12 mouse cellular contexts compared by ENCODE assay signal in the genomic region with DNA sequence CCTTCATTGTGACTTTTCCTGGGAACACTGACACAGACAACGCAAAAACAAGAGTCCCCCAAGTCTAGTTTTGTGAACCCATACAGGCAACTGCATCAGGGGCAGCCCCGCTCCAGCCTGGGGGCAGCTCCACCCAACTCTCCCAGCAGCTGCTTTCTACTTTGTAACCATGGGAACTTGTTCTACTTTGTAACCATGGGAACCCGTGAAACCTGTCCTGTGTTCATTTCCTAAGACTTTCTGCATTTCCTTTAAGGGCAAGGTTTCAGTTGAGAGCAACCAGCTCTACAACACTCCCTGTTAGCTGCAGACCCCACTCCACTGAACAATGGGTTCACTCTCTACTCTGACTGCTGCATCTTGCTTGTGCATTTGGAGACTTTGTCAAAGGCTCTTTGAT. TPM values are rescaled to one million over a fixed set of nuclear protein-coding genes. Genes with fewer than 3 reads are reported as not detected.
A peak's percentile ranks its signal among the peaks of the same experiment; 100 is the strongest.
DNase-seq lines count a peak whose midpoint lies in the region; ATAC-seq and TF ChIP-seq lines count a peak whose summit lies in the region.
"Had no signal": no experiment of that assay in that cellular context is flagged by ENCODE, and none has a peak within 500 bp of the region (broad histone marks: within the 10 kb centered on the region; RNA-seq: fewer than 3 reads in every experiment).

No protein-coding gene starts in this region.

- H3K27me3 ChIP-seq in CH12.LX (replicated peaks): no peaks in the 10 kb centered on the region
- no peaks in the 10 kb centered on the region for H3K27me3 ChIP-seq in embryonic facial prominence, embryonic 14.5 days (replicated peaks; ENCODE audit: control insufficient read depth, insufficient read depth, low read length)
- peaks cover 11% of the 10 kb centered on the region; the same call in 1 of the 2 replicates for H3K27me3 ChIP-seq in midbrain, embryonic 12.5 days
- 0 out of 2 replicates have a peak, but pooled peaks cover 4% of the 10 kb centered on the region for H3K27me3 ChIP-seq in neural tube, embryonic 15.5 days (replicated peaks)

- H3K4me2 ChIP-seq in CH12.LX (ENCODE audit: insufficient read depth, low read depth, poor library complexity, severe bottlenecking): peak overlapping the region; percentile 67
- no peak overlapping the region for H3K4me2 ChIP-seq in embryonic facial prominence, embryonic 14.5 days (ENCODE audit: low read depth, low read length)
- no peak overlapping the region for H3K4me2 ChIP-seq in midbrain, embryonic 12.5 days (replicated peaks)
- no peak overlapping the region for H3K4me2 ChIP-seq in neural tube, embryonic 15.5 days
- H3K4me2 ChIP-seq: hindbrain, embryonic 12.5 days had no signal

- H3K9me3 ChIP-seq in CH12.LX (replicated peaks; ENCODE audit: low read length): no peaks in the 10 kb centered on the region
- H3K9me3 ChIP-seq in embryonic facial prominence, embryonic 14.5 days (ENCODE audit: control insufficient read depth, low read length): no peaks in the 10 kb centered on the region
- H3K9me3 ChIP-seq in midbrain, embryonic 12.5 days: no peaks in the 10 kb centered on the region
- no peaks in the 10 kb centered on the region for H3K9me3 ChIP-seq in neural tube, embryonic 15.5 days (replicated peaks)
- H3K9me3 ChIP-seq: hindbrain, embryonic 12.5 days had no signal

- TF ChIP-seq RAD21 in CH12.LX (IDR thresholded peaks at IDR 0.05; ENCODE audit: low read depth, low read length): no peak

- peaks cover 17 to 81% of the 10 kb centered on the region in 2 experiments for H3K4me1 ChIP-seq in CH12.LX (ENCODE audit: control insufficient read depth in 1 of 2, insufficient read depth in 2 of 2)
- 0 out of 2 replicates have a peak, but pooled peaks cover 8% of the 10 kb centered on the region for H3K4me1 ChIP-seq in embryonic facial prominence, embryonic 14.5 days (ENCODE audit: control insufficient read depth, insufficient read depth, low read length)
- peaks cover 17% of the 10 kb centered on the region for H3K4me1 ChIP-seq in midbrain, embryonic 12.5 days
- peaks cover 6% of the 10 kb centered on the region for H3K4me1 ChIP-seq in neural tube, embryonic 15.5 days

- peak; percentile 77 for ATAC-seq in frontal cortex, adult (ENCODE audit: low TSS enrichment)
- peak; percentile 76; the same call in 1 of the 2 replicates for ATAC-seq in embryonic facial prominence, embryonic 14.5 days (ENCODE audit: low read depth)
- ATAC-seq in midbrain, embryonic 12.5 days (ENCODE audit: low FRiP score, low read depth): 0 out of 2 replicates have a peak, but pooled peaks have one; percentile 38
- no peak for ATAC-seq in neural tube, embryonic 15.5 days (ENCODE audit: low FRiP score)

- WGBS in embryonic facial prominence, embryonic 14.5 days: 27% methylated on average over 3 of the region's 3 CpGs
- 19% methylated on average over 3 of the region's 3 CpGs for WGBS in midbrain, embryonic 12.5 days
- WGBS in neural tube, embryonic 15.5 days: 37% methylated on average over 3 of the region's 3 CpGs

- no peak for TF ChIP-seq POLR2A in CH12.LX (IDR thresholded peaks at IDR 0.05; ENCODE audit: low read depth, low read length)

- H3K4me3 ChIP-seq in CH12.LX (replicated peaks in 1 of 3; ENCODE audit: low read depth in 2 of 3, low read length in 2 of 3, poor library complexity in 1 of 3): no peak overlapping the region
- H3K4me3 ChIP-seq in embryonic facial prominence, embryonic 14.5 days (ENCODE audit: low read depth, low read length): no peak overlapping the region
- no peak overlapping the region for H3K4me3 ChIP-seq in midbrain, embryonic 12.5 days
- no peak overlapping the region for H3K4me3 ChIP-seq in neural tube, embryonic 15.5 days (replicated peaks)
- H3K4me3 ChIP-seq: hindbrain, embryonic 12.5 days had no signal

- no peak overlapping the region for H3K9ac ChIP-seq in CH12.LX (ENCODE audit: insufficient read depth, low read depth)
- H3K9ac ChIP-seq in embryonic facial prominence, embryonic 14.5 days (ENCODE audit: low read depth, low read length): no peak overlapping the region
- no peak overlapping the region for H3K9ac ChIP-seq in midbrain, embryonic 12.5 days (replicated peaks)
- no peak overlapping the region for H3K9ac ChIP-seq in neural tube, embryonic 15.5 days (replicated peaks)
- H3K9ac ChIP-seq: hindbrain, embryonic 12.5 days had no signal

- no peak for DNase-seq in frontal cortex, postnatal 36 days (ENCODE audit: low spot score in 2 of 2)
- DNase-seq in CH12.LX (ENCODE audit: extremely low read depth): peak; percentile 78
- peak; percentile 64 for DNase-seq in embryonic facial prominence, embryonic 14.5 days (ENCODE audit: low spot score)
- DNase-seq in urinary bladder, adult 18-20 months (ENCODE audit: low spot score in 2 of 2): no peak
- DNase-seq in cerebellum, adult 18-20 months: no peak
- DNase-seq: cerebellum, postnatal 36 days; right cerebral cortex, postnatal 4 days had no signal

- dilution Hi-C loops in CH12.LX (cut with MboI; ENCODE audit: extremely low pct_ligation_motif_present, extremely low pct_unique_long_range_greater_than_20kb, low sequenced_read_pairs): no loop called here

- H3K79me2 ChIP-seq in CH12.LX (replicated peaks; ENCODE audit: control insufficient read depth, extremely low read depth, insufficient read depth, poor library complexity, severe bottlenecking): no peaks in the 10 kb centered on the region

- in situ Hi-C loops in CH12.LX (cut with MboI; ENCODE audit: low pct_ligation_motif_present, low pct_unique_long_range_greater_than_20kb, low sequenced_read_pairs): no loop called here

- TF ChIP-seq CTCF in CH12.LX (conservative IDR thresholded peaks at IDR 0.05 in 1 of 2, IDR thresholded peaks at IDR 0.05 in 1 of 2; ENCODE audit: low read depth in 2 of 2, low read length in 2 of 2): no peak

- no peak for TF ChIP-seq EP300 in CH12.LX (IDR thresholded peaks at IDR 0.05; ENCODE audit: low read length)

- no peaks in the 10 kb centered on the region for H3K36me3 ChIP-seq in CH12.LX (replicated peaks in 1 of 2; ENCODE audit: control insufficient read depth in 1 of 2, insufficient read depth in 1 of 2, low read length in 1 of 2)
- no peaks in the 10 kb centered on the region for H3K36me3 ChIP-seq in embryonic facial prominence, embryonic 14.5 days (ENCODE audit: control insufficient read depth, insufficient read depth, low read length)
- no peaks in the 10 kb centered on the region for H3K36me3 ChIP-seq in midbrain, embryonic 12.5 days
- no peaks in the 10 kb centered on the region for H3K36me3 ChIP-seq in neural tube, embryonic 15.5 days
- H3K36me3 ChIP-seq: hindbrain, embryonic 12.5 days had no signal

- no peak overlapping the region for H3K27ac ChIP-seq in CH12.LX (ENCODE audit: insufficient read depth, low read depth)
- H3K27ac ChIP-seq in embryonic facial prominence, embryonic 14.5 days (replicated peaks; ENCODE audit: low read depth, low read length): no peak overlapping the region
- 0 out of 2 replicates have a peak overlapping the region, but pooled peaks have one; percentile 35 for H3K27ac ChIP-seq in midbrain, embryonic 12.5 days (replicated peaks)
- H3K27ac ChIP-seq in neural tube, embryonic 15.5 days (replicated peaks): no peak overlapping the region
- H3K27ac ChIP-seq: hindbrain, embryonic 12.5 days; kidney, postnatal 0 days had no signal

TF ChIP-seq in CH12.LX, 34 proteins besides CTCF, POLR2A, EP300 and RAD21:
- TF ChIP-seq MXI1 (IDR thresholded peaks at IDR 0.05; ENCODE audit: low read depth, low read length) (peak; percentile 94), E2F4 (IDR thresholded peaks at IDR 0.05; ENCODE audit: insufficient replicate concordance, low read depth, low read length) (no peak), ELF1 (IDR thresholded peaks at IDR 0.05; ENCODE audit: low read depth, low read length) (no peak), MAFK (IDR thresholded peaks at IDR 0.05; ENCODE audit: insufficient replicate concordance, low read length) (no peak), BHLHE40 (IDR thresholded peaks at IDR 0.05; ENCODE audit: low read depth, low read length) (no peak), USF2 (conservative IDR thresholded peaks at IDR 0.05; ENCODE audit: low read depth, low read length) (no peak), MYC (IDR thresholded peaks at IDR 0.05; ENCODE audit: low read depth, low read length) (no peak), IRF4 (IDR thresholded peaks at IDR 0.05; ENCODE audit: low read depth, low read length) (no peak)

RNA-seq across cellular contexts. Expression of a gene that starts 15.4 kb away (rescaled TPM):
- total RNA-seq in CH12.LX (2012; rRNA removed) (1.8 and 4.4 TPM in 2 replicates), CH12.LX (2014; rRNA removed) (5.5 and 6.5 TPM in 2 replicates)
- 4.6 and 5.1 TPM in 2 replicates for polyA plus RNA-seq in CH12.LX (2012; ENCODE audit: insufficient read length, low read depth)
- polyA plus RNA-seq in embryonic facial prominence, embryonic 14.5 days (2014; fragmentation: Nextera tagmentation; extraction: Ambion mirVana): 94.1 and 99.9 TPM in 2 replicates
- polyA plus RNA-seq in midbrain, embryonic 12.5 days (2016; fragmentation: Nextera tagmentation; extraction: Ambion mirVana): 70.2 and 80.5 TPM in 2 replicates
- polyA plus RNA-seq in neural tube, embryonic 15.5 days (2015; fragmentation: Nextera tagmentation; extraction: Ambion mirVana): 28.8 and 30.3 TPM in 2 replicates

Comparison
In these comparisons a context has a peak if more than half of its experiments do, and no peak if none do; other contexts are left out.
1. DNase-seq: peak in CH12.LX (single experiment) and embryonic facial prominence, embryonic 14.5 days (single experiment); none in frontal cortex, postnatal 36 days (0 of 2), urinary bladder, adult 18-20 months (0 of 2) and cerebellum, adult 18-20 months (0 of 2).